Mouse (Mus musculus) heart, adult 2 months (tissue): ENCODE results near the gene Fbxl14.

Source experiments
- EP300 ChIP-seq: fragments of 200-500 bp; IDR thresholded peaks from 2 replicates; pipeline ENCODE4 v1.6.1; 2011; ENCODE audit warnings: low read depth, low read length, control low read depth; ENCODE audit not compliant: insufficient read depth
- POLR2A ChIP-seq: fragments of 200-500 bp; IDR thresholded peaks from 2 replicates; pipeline ENCODE4 v1.6.1; 2011; ENCODE audit warnings: mild to moderate bottlenecking, low read depth, low read length, control low read depth; ENCODE audit not compliant: insufficient read depth

DNA sequence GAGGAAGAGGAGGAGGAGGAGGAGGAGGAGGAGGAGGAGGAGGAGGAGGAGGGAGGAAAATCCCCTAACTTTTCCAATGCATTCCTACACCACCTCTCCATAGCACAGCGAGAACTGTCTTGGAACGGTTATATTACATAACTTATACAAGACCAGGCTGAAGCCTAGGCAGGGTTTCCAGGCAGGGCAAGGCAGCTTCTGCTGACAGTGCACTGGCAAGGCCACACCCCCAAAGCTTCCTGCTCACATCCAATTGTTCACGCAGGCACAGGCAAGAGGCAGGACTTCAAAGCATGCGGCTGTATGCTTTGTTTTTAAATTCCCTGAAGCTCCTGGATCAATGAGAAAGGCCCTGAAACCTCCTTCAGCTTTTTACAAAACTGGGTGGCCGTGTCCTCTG lies 19.8 kb downstream of the Fbxl14 start:
- no peak for TF ChIP-seq POLR2A
- TF ChIP-seq EP300, result no peak
